Mouse (Mus musculus): ENCODE data around the gene Lrit2. TPM values are rescaled to one million over a fixed set of nuclear protein-coding genes. Genes with fewer than 3 reads are reported as not detected.

Gene Lrit2
- not detected in 2 replicates for polyA plus RNA-seq (2012; rRNA removed)

- no peak within 1 kb of the TSS for H3K27ac ChIP-seq (ENCODE audit: insufficient read depth, low read length)
- H3K27me3 ChIP-seq (ENCODE audit: control insufficient read depth, insufficient read depth, low read length), result no peaks in the 10 kb centered on the region
- WGBS, result 80% methylated on average over 5 of the region's 5 CpGs
- DNase-seq (ENCODE audit: low read depth in 1 of 2, low spot score in 2 of 2), result no peak
- TF ChIP-seq POLR2A (IDR thresholded peaks at IDR 0.05; ENCODE audit: low read depth, low read length), result no peak
- TF ChIP-seq CTCF (IDR thresholded peaks at IDR 0.05; ENCODE audit: extremely low read depth, insufficient read depth, insufficient read length, insufficient replicate concordance), result no peak
- no peaks in the 10 kb centered on the region for H3K4me1 ChIP-seq (ENCODE audit: control insufficient read depth, insufficient read depth, insufficient read length)
- H3K36me3 ChIP-seq (ENCODE audit: control insufficient read depth, insufficient read depth, low read length), result no peaks in the 10 kb centered on the region
- no peak within 1 kb of the TSS for H3K4me3 ChIP-seq (ENCODE audit: extremely low read depth, insufficient read depth, insufficient read length)
Measured at GRCm38 (mm10) chr14:37067629-37068028, at the start of gene Lrit2. TSS of gene Lrit2 (plus strand) at chr14:37067929.

GRCm38 (mm10) chr14:37027248-37027933 lies 40.3 kb upstream of the Lrit2 start:
- no peak for TF ChIP-seq CTCF (IDR thresholded peaks at IDR 0.05; ENCODE audit: extremely low read depth, insufficient read depth, insufficient read length, insufficient replicate concordance)
- TF ChIP-seq POLR2A (IDR thresholded peaks at IDR 0.05; ENCODE audit: low read depth, low read length), result no peak
- Histone ChIP-seq H3K4me1 (ENCODE audit: control insufficient read depth, insufficient read depth, insufficient read length) (no peaks in the 10 kb centered on the region), H3K27ac (ENCODE audit: insufficient read depth, low read length) (no peak overlapping the region), H3K4me3 (ENCODE audit: extremely low read depth, insufficient read depth, insufficient read length) (no peak overlapping the region), H3K36me3 (ENCODE audit: control insufficient read depth, insufficient read depth, low read length) (no peaks in the 10 kb centered on the region), H3K27me3 (ENCODE audit: control insufficient read depth, insufficient read depth, low read length) (no peaks in the 10 kb centered on the region)
- DNase-seq (ENCODE audit: low read depth in 1 of 2, low spot score in 2 of 2), result no peak
- 73% methylated on average over 4 of the region's 4 CpGs for WGBS

GRCm38 (mm10) chr14:37027951-37028350 lies 39.8 kb upstream of the Lrit2 start:
- H3K36me3 ChIP-seq (ENCODE audit: control insufficient read depth, insufficient read depth, low read length), result no peaks in the 10 kb centered on the region
- DNase-seq (ENCODE audit: low read depth in 1 of 2, low spot score in 2 of 2), result no peak
- H3K4me3 ChIP-seq (ENCODE audit: extremely low read depth, insufficient read depth, insufficient read length), result no peak overlapping the region
- no peak overlapping the region for H3K27ac ChIP-seq (ENCODE audit: insufficient read depth, low read length)
- 86% methylated on average over 3 of the region's 3 CpGs for WGBS
- TF ChIP-seq CTCF (IDR thresholded peaks at IDR 0.05; ENCODE audit: extremely low read depth, insufficient read depth, insufficient read length, insufficient replicate concordance), result no peak
- TF ChIP-seq POLR2A (IDR thresholded peaks at IDR 0.05; ENCODE audit: low read depth, low read length), result no peak
- no peaks in the 10 kb centered on the region for H3K27me3 ChIP-seq (ENCODE audit: control insufficient read depth, insufficient read depth, low read length)
- H3K4me1 ChIP-seq (ENCODE audit: control insufficient read depth, insufficient read depth, insufficient read length), result no peaks in the 10 kb centered on the region

GRCm38 (mm10) chr14:37028555-37028954 lies 39.2 kb upstream of the Lrit2 start:
- 88% methylated on average over 3 of the region's 3 CpGs for WGBS
- H3K4me3 ChIP-seq (ENCODE audit: extremely low read depth, insufficient read depth, insufficient read length), result no peak overlapping the region
- TF ChIP-seq POLR2A (IDR thresholded peaks at IDR 0.05; ENCODE audit: low read depth, low read length) (no peak), CTCF (IDR thresholded peaks at IDR 0.05; ENCODE audit: extremely low read depth, insufficient read depth, insufficient read length, insufficient replicate concordance) (no peak)
- H3K36me3 ChIP-seq (ENCODE audit: control insufficient read depth, insufficient read depth, low read length), result no peaks in the 10 kb centered on the region
- H3K27ac ChIP-seq (ENCODE audit: insufficient read depth, low read length), result no peak overlapping the region
- no peaks in the 10 kb centered on the region for H3K27me3 ChIP-seq (ENCODE audit: control insufficient read depth, insufficient read depth, low read length)
- DNase-seq (ENCODE audit: low read depth in 1 of 2, low spot score in 2 of 2), result no peak
- no peaks in the 10 kb centered on the region for H3K4me1 ChIP-seq (ENCODE audit: control insufficient read depth, insufficient read depth, insufficient read length)

- Histone ChIP-seq H3K4me3 (ENCODE audit: extremely low read depth, insufficient read depth, insufficient read length) (no peak overlapping the region), H3K4me1 (ENCODE audit: control insufficient read depth, insufficient read depth, insufficient read length) (no peaks in the 10 kb centered on the region), H3K36me3 (ENCODE audit: control insufficient read depth, insufficient read depth, low read length) (no peaks in the 10 kb centered on the region), H3K27me3 (ENCODE audit: control insufficient read depth, insufficient read depth, low read length) (no peaks in the 10 kb centered on the region), H3K27ac (ENCODE audit: insufficient read depth, low read length) (no peak overlapping the region)
- no peak for DNase-seq (ENCODE audit: low read depth in 1 of 2, low spot score in 2 of 2)
- TF ChIP-seq CTCF (IDR thresholded peaks at IDR 0.05; ENCODE audit: extremely low read depth, insufficient read depth, insufficient read length, insufficient replicate concordance), result no peak
- 86% methylated on average over 11 of the region's 11 CpGs for WGBS
Measured at GRCm38 (mm10) chr14:37032481-37033104, 35.1 kb upstream of the Lrit2 start.

GRCm38 (mm10) chr14:37033241-37033640 lies 34.5 kb upstream of the Lrit2 start:
- peak in 1 of 2 experiments; percentile 40 for DNase-seq (ENCODE audit: low read depth in 1 of 2, low spot score in 2 of 2)
- Histone ChIP-seq H3K27me3 (ENCODE audit: control insufficient read depth, insufficient read depth, low read length) (no peaks in the 10 kb centered on the region), H3K4me1 (ENCODE audit: control insufficient read depth, insufficient read depth, insufficient read length) (no peaks in the 10 kb centered on the region), H3K27ac (ENCODE audit: insufficient read depth, low read length) (no peak overlapping the region), H3K4me3 (ENCODE audit: extremely low read depth, insufficient read depth, insufficient read length) (no peak overlapping the region), H3K36me3 (ENCODE audit: control insufficient read depth, insufficient read depth, low read length) (no peaks in the 10 kb centered on the region)
- TF ChIP-seq POLR2A (IDR thresholded peaks at IDR 0.05; ENCODE audit: low read depth, low read length) (no peak), CTCF (IDR thresholded peaks at IDR 0.05; ENCODE audit: extremely low read depth, insufficient read depth, insufficient read length, insufficient replicate concordance) (peak; percentile 88; the same call in 1 of the 2 replicates)
- WGBS, result 14% methylated on average over 7 of the region's 7 CpGs

GRCm38 (mm10) chr14:37034432-37034831 lies 33.3 kb upstream of the Lrit2 start:
- DNase-seq (ENCODE audit: low read depth in 1 of 2, low spot score in 2 of 2), result no peak
- H3K27ac ChIP-seq (ENCODE audit: insufficient read depth, low read length), result no peak overlapping the region
- no peaks in the 10 kb centered on the region for H3K27me3 ChIP-seq (ENCODE audit: control insufficient read depth, insufficient read depth, low read length)
- no peaks in the 10 kb centered on the region for H3K4me1 ChIP-seq (ENCODE audit: control insufficient read depth, insufficient read depth, insufficient read length)
- TF ChIP-seq POLR2A (IDR thresholded peaks at IDR 0.05; ENCODE audit: low read depth, low read length) (no peak), CTCF (IDR thresholded peaks at IDR 0.05; ENCODE audit: extremely low read depth, insufficient read depth, insufficient read length, insufficient replicate concordance) (no peak)
- 43% methylated on average over 5 of the region's 5 CpGs for WGBS
- H3K4me3 ChIP-seq (ENCODE audit: extremely low read depth, insufficient read depth, insufficient read length), result no peak overlapping the region
- H3K36me3 ChIP-seq (ENCODE audit: control insufficient read depth, insufficient read depth, low read length), result no peaks in the 10 kb centered on the region

All from spleen, adult 2 months (tissue).